Mouse (Mus musculus): ENCODE measurements around the gene Hmmr.
"Not testable (repeated sequence)": the region's sequence is repeated elsewhere in the genome, so short reads cannot be mapped to it uniquely, and the experiment has no call there.

The Hmmr gene

DNA sequence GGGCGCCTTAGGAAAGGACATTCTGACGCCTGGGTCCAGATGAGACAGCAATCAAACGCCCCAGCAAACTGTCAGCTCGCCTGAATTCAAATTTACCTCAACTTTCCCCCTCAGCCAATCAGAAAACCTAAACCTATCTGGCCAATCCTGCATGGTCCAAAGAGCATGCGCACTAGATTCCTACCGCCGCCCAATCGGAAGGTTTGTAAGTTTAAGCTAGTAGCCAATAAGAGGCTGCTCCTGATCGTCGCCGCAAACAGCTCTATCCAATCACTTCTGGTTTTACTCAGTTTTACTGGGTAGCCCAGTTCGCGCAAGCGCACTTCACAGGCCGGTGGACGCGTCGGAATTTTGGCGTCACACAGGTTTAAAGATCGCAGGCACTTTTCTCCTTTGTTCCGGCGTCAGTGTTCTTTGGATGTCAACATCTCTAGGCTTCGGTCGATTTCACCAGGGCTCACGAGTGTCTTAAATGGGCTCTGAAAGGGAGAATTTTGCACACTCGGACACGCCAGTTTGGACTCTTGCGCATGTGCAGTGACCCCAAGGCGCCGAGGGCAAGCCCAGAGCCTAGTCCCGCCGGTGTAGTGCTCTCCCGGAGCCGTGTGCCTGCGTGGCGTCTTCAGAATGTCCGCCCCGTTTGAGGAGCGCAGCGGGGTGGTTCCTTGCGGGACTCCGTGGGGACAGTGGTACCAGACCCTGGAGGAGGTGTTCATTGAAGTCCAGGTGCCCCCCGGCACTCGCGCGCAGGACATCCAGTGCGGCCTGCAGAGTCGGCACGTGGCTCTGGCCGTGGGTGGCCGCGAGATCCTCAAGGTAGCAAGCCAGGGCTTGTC lies at the start of gene Hmmr, which contains the start of gene Nudcd2:
Gene Hmmr, minus strand, starts transcription at position 84 of the 836 bp plus-strand sequence.
Gene Nudcd2, plus strand, starts transcription at position 329 of the 836 bp plus-strand sequence.
- DNase-seq (ENCODE audit: low read depth) = peak; percentile 97

DNA sequence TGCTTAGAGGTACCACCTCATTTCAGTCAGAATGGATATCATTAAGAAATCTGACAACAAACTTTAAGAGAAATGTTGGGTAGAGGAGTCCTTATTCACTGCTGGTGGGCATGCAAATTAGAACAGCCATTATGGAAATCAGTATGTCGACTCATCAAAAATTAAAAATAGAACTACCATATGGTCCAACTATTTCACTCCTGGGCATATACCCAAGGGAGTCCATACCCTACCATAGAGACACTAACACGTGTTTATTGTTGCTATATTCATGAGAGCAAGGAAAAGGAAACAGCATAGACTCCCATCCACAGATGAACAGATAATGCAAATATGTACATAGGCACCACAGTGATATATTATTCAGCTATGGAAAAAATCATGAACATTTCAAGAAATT lies 48.6 kb upstream of the Hmmr start:
- no peak for DNase-seq (ENCODE audit: low read depth)

DNA sequence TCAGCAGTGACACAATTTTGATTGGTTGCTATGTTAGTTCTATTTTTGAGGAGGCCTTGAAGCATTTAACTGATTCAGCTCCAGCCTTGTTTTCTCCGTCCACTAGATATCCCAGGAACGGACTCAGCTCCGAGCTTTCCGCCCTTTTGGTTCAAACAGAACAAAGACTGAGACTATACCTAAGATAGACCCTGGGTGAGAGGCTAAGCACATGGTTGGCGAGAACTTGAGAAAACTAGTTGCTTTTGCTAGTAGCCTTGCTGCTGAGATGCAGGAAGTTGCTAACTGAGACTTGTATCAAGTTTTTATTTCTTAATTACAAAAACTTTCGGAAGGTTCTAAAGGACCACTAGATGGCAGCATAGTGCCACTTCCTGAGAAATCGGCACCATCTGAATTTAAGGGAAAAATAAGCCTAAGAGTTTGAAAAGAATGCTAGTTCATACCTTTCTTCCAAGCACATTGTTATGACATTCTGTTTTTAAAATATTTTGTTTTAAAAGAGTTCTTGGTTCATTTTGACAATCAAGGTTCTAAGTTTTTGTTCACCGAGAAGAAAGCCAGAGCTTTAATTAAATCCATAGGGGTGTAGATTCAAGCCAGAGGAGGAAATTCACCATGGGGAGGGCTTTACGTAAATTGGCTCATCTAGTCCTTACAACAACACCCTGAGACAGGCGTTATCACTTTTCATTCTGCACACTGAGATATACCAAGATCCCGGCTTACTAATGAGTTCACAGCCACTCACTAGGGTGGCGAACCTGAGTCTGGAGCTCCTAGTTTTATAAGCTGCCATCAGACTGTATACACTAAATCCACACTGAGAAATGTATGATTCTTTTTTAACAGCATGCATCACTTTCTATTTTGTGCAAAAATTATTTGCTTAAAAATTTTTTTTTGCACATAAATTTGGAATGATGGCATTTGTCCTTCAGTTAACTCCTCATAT lies 42.4 kb upstream of the Hmmr start:
- peak; percentile 31 for DNase-seq (ENCODE audit: low read depth)

DNA sequence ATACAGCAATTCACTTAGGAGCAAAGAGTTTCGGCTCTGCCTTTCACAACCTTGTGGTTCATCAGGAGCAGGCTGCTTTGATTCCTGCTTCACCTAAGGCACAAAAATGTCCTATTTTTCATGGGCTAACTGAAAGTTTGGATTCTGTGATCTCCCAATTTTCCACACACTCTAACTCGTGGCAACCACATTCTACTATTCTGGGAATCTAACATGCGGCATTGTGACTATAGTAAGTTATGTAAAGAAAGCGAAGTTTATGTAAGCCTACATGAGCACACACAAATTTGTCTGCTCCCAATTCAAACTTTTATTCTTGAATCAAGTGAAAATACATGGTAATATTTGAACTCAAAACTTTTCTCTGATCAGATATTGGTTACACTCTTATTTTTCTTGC lies 31.5 kb upstream of the Hmmr start:
- no peak for DNase-seq (ENCODE audit: low read depth)

DNA sequence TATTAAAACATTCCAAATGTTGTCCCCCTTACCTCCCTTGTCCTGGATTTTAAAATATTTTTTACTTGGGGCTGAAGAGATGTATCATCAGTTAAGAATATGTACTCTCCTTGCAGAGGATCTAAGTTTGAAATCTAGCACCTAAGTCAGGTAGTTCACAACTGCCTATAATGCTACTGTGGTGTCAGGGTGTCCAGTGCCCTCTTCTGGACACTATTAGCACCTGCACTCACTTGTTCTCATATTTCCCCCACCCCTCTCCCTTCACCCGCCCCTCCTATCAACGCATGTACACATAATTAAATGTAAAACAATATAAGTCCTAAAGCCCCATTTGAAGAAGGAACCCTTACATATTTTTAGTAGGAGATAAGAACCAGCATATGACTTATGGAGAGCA lies 30.2 kb upstream of the Hmmr start:
- peak; percentile 14 for DNase-seq (ENCODE audit: low read depth)

DNA sequence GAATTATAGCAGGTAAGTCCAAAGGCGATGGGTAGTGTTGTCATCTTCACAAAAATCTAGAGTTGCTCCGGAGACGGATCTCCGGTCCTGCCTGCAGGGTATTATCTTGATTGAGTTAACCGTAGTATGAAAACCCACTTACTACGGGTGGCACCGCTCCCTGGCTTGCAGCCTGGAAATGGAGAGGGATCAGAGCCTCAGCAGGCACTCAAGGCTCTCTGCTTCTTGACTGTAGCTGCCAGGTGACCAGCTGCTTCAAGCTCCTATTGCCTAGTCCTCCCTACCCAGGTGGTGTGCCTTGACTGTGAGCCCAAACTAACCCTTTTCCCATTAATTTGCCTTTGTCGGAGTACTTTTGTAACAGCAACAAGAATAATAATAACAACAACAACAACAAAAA lies 26.7 kb upstream of the Hmmr start:
- no peak for DNase-seq (ENCODE audit: low read depth)

DNA sequence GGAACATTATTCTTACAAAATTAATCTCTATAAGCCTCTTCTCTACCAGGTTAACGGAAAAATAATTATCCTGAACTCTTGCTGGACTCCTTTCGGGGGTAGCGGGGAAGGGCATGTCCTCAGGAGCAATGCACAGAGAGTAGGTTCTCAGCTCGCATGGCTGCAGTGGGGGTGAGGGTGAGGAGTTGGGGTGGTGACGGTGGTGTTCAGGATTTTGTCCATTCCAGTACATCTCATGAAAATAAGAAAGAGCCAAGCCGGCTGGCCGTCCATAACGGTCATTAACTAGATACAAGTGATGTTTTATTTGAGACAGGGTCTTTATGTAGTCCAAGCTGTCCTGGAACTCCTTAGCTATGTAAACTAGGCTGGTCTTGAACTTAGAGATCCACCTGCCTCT lies 22.7 kb upstream of the Hmmr start:
- no peak for DNase-seq (ENCODE audit: low read depth)

DNA sequence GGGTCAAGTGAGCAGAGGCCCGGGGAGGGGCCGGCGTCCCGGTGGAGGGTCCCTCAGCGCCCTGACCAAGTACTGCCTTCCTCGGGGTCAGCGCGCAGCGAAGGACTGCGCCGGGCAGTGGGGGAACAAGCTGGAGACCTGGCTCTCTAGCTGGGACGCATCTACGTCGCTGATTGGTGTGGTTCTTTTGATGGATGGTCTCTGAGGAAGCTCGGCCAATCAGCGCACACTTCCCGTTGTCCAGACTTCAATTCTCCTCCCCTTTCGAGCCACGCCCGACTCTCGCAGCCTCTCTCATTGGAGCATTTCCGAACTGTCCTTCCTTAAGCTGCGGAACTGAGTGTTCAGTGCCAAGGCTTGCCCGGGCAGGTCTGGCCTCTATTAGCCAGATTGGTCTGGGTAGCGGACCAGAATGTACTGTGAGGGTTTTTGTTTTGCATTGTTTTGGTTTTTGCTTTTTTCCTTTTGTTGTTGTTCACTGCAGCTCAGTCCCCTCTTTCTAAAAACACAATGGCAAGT lies 21.9 kb upstream of the Hmmr start, which contains the start of gene Ccng1:
Gene Ccng1, minus strand, starts transcription at position 203 of the 519 bp plus-strand sequence.
- peak; percentile 90 for DNase-seq (ENCODE audit: low read depth)

DNA sequence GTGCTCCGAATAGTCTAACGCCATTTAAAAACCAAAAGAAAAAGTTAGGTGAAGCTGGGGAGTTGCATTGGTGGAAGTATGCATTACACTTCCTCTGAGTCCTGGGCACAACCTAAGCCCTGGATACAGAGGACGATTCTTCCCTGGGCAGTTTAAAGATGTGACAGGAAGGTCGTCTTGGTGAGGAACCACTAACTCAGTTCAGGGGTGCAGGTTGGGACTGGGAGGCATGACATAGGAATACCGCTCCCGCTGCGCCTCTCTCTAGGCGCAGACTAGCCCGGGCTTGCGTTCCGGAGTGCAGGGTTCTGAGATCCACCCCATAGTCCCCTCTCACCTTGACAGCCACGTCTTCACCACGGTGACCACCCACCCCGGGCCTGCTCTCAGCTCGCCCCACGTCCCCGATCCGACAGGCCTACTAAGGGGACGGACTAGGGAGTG lies 21.5 kb upstream of the Hmmr start:
- DNase-seq (ENCODE audit: low read depth) = peak; percentile 13

DNA sequence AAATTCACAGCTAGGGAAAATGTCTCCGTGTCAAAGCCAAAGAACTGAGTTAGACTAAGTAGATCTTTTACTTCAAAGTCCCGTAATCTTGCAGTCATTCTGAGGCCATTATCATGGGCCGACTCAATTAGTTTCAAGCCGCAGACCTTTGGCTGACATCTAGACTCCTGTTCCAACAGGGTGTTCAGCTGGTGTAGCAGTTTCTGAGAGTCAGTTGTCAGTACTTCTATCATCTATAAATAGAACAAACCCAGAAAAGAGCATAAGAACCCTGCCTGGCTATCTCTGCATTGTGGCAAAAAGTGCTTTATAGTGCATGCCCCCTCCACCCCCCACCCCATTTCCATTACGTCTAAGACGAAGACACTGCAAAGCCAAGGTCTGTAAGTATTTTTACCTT lies 20.6 kb upstream of the Hmmr start:
- no peak for DNase-seq (ENCODE audit: low read depth)

DNA sequence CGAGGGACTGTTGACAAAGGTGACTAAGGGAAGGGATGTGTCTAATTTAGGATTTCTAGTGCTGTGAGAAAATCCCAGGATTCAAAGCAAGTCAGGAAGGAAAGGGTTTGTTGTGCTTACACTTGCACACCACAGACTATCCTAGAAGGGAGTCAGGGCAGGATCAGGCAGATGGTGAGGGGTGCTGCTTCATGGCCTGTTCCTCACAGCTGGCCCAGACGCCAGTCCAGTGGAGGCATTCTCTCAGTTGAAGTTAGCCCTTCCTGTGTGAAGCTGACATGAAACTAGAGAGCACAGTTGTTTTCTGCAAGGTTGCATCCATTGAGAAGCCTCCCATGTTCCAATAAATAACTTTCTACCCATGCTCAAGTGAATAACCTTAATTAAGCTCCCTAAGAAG lies 14.5 kb upstream of the Hmmr start:
- DNase-seq (ENCODE audit: low read depth) = no peak

DNA sequence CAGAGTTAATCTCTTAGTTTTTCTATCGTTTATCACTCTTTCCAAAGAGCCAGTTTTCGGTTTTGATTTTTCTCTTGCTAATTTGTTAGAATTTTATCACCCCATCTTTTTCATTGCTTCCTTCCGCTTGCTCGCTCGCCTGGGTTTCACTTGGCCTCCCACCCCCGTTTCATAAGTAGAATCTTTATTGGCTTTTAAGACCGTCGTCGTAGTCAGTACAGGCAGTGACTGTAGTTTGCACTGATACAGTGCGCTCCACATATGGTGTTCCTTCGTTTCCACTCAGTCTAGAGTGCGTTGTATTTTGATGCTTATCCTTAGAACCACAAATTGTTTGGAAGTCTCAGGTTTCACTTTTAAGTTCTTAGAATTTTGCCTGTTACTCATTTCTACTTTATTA lies 13.1 kb upstream of the Hmmr start:
- no peak for DNase-seq (ENCODE audit: low read depth)

DNA sequence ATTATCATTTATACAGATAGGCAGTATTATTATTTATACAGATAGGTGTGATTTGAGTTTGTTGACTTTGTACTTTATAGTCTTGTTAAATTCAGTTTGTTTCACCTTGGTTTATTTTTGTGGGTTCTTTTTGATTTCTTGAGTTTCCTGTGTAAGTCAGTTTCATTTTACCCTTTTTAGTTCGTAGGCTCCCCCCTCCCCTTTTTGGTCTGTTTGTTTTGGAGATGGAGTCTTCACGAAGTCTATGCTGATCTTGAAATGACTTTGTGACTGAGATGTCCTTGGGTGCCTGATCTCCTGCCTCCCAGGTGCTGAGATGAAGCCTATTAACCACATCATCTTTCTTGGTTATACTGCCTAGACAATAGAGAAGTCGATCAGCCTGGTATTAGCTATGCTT lies 11.1 kb upstream of the Hmmr start:
- DNase-seq (ENCODE audit: low read depth) = no peak

DNA sequence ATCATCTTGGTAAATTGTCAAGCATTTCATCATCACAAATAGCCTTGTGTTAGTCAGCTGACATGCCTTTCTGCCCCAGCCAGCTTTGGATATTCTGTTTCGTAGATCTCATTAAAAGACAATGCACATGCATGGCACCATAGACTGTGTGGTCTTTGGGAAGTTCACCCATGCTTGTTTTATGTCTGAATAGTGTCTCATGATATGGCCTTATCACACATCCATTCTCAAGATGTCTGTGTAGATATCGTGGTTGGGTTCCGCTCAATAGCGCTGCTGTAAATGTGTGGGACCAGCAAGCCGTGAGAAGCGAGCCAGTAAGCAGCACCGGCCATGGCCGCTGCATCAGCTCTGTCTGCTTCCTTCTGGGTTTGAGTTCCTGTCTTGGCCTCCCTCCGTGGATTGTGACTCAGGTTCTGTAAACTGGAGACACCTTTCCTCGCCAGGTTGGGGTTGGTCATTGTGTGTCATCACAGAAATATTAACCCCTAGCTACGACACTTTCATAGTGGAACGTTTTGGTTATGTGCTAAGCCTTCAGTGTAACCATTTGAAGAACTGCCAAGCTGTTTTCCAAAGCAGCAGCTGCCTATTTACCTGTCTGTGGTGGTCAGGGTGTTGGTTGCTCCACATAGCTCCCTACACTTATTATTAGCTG lies 8.5 kb upstream of the Hmmr start:
- DNase-seq (ENCODE audit: low read depth) = no peak

DNA sequence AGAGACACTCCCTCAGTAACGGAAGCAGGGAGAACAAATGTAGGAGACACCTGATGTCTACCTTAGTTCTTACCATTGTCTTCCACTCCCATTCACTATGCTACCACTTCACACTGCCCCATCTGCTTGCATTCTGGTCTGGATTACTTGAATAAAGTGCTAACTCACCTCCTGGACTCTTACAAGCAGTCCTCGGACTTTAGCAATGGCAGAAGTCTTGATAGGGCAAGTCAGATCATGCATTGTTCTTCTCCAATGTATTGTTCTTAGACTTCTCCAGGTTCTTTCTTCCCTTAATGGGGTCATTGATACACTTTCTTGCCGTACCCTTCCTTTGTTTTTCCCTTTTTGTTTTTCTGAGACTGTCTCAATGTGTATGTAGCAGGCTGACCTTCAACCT lies 4.1 kb upstream of the Hmmr start:
- DNase-seq (ENCODE audit: low read depth) = no peak

DNA sequence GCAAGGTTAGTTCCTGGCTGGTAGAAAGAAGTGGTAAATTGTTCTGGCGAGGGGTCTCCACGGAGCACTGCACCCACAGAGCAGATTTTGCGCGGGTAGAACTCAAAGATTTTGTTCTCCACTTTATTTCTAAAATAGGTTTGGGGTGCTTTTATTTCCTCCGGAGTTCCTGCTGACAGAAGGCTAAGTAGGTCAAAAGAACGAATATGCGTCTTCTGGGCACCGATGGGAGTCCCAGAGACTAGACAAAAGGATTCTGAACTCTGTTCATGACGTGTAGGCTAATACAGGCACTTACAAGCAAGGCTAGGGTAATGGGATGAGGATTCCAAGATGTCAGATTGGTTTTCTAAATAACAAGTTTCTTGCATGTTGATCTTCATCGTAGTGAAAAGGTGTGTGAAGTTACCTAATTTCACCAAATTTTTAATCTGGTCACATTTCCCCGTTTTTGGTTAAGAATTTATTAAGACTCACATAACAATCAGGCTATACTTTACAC lies 1.1 kb upstream of the Hmmr start:
- no peak for DNase-seq (ENCODE audit: low read depth)

DNA sequence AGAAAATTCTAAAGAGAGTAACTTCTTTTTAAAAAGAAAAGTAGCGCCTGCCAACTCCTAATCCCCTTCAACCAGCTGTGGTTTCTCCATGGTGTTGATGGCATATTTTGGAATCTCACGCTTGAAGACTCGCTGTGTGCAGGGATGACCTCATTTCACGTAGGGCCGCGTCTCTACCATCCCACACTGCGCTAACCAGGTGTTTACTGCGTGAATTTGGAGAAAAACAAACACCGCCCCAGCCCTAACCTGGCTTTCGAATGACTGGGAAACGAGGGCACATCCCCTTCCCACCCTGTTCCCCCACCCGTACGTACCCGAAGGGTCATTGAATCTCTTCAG lies 254 bp downstream of the Hmmr start:
- DNase-seq (ENCODE audit: low read depth) = no peak

DNA sequence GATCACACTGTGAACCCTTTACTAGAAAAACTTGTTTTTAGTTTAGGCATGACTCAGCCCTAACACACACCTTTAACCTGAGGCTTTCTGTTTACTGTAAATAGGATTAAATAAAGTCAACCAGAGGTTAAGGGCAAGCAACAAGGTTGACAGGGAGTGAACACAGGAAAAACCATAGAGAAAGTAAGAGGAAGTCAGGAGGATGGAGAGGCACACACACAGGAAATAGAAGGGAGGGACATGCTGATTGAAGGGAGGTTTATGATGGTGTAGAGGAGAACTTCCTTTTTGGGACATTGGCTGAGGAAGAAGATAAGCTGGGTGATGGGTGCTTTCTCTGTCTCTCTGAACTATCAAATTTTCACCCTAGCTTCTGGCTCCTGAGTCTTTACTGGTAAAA lies 14.9 kb downstream of the Hmmr start:
- no peak for DNase-seq (ENCODE audit: low read depth)

DNA sequence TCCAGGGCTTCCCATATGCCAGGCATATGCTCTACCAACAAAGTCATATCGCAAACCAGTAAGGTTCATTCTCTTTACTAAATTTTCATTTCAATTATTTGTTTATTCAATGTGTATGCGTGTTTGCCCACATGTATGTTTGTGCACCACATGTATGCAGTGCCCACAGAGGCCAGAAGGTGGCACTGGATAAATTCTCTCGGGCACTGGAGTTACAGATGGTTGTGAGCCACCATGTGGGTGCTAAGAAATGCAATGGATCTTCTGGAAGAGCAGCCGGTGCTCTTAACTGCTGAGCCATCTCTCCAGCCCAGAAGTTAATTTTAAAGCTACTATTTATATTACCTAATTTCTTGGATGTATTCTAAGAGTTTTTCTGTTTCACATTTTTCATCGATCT lies 17.7 kb downstream of the Hmmr start:
- no peak for DNase-seq (ENCODE audit: low read depth)

DNA sequence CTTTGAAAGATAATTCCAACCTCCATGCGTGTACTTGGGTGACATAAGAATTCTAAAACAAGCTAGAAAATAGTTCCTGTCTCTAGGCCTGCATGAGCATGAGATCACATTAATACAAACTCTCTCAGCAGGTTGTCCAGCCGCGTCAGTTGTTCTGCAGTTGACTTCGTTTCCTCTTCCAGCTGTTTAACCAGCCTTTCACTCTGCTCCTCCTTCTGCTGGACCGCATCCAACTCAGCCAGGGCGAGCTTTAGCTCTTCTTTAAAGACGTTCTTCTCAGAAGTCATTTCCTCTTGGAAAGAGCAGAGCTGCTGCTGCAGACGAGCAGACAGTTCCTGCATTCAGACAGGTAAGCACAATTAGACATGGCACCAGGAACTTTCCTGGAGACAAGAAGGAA lies 19.4 kb downstream of the Hmmr start:
- no peak for DNase-seq (ENCODE audit: low read depth)

DNA sequence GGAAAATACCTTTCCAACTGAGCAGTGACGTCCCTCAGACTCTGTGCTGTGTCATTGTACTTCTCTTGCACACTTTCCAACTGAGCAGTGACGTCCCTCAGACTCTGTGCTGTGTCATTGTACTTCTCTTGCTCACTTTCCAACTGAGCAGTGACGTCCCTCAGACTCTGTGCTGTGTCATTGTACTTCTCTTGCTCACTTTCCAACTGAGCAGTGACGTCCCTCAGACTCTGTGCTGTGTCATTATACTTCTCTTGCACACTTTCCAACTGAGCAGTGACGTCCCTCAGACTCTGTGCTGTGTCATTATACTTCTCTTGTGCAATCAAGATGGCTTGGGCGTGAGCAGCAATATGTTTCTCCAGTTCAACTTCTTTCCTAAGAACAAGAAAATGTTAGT lies 23.3 kb downstream of the Hmmr start:
- not testable (repeated sequence) for DNase-seq (ENCODE audit: low read depth)

DNA sequence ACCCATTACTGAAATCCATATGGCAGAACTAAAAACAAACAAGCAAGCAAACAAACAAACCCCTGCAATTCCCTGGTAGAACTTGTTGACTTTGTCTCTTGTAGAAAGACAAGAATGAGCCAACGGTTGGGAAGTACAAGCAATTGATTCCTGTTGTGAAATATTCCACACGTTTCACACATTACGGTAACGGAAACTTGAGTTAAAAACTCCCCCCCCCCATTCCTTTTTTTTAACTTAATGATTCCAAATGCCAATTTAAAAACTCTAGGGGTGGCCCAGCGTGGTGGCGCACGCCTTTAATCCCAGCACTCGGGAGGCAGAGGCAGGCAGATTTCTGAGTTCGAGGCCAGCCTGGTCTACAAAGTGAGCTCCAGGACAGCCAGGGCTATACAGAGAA lies 38.1 kb downstream of the Hmmr start, which contains the start of gene Mat2b:
Gene Mat2b, minus strand, starts transcription at position 101 of the 400 bp plus-strand sequence.
- no peak for DNase-seq (ENCODE audit: low read depth)
